Mouse (Mus musculus) lung, postnatal 0 days (tissue): ENCODE measurements around the gene Chst8.

ENCODE experiments used
- CTCF ChIP-seq: IDR thresholded peaks from 2 replicates; pipeline ENCODE4 v1.5.1; 2016; ENCODE audit warnings: antibody characterized with exemption, mild to moderate bottlenecking
- EP300 ChIP-seq: IDR thresholded peaks from 2 replicates; pipeline ENCODE4 v1.6.1; 2016; ENCODE audit warnings: antibody characterized with exemption, mild to moderate bottlenecking, control low read depth

GRCm38 (mm10) chr7:34799404-34799771 lies 13.1 kb downstream of the Chst8 start:
- TF ChIP-seq CTCF (no peak), EP300 (no peak)
